Mouse (Mus musculus): ENCODE measurements around the gene Tmem201.

DNA sequence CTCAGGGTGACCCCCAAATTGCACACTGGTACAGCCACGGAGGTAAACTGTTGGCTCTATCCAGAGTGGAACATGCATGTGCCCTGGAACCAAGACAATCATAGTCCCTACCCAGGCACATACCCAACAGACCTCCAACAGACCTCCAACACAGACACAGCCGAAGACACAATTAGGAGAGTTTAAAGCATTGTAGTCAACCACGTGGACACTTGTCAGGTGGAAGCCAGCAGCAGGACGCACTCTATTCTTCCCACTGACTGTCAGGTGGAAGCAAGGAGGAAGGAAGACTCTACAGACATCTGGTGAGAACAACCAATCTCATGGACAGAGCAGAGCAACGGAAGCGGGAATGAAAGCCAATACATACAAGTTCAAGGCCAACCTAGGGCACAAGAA, 72.2 kb downstream of the Tmem201 start:
- TF ChIP-seq POLR2A (IDR thresholded peaks at IDR 0.05; ENCODE audit: borderline replicate concordance, extremely low read depth, low read depth, low read length) (no peak), CTCF (IDR thresholded peaks at IDR 0.05; ENCODE audit: insufficient read depth, low read length) (no peak)

Measured in lung, adult 2 months (tissue).